Mouse (Mus musculus): ENCODE data around the gene Myo3b. TPM values are rescaled to one million over a fixed set of nuclear protein-coding genes. Genes with fewer than 3 reads are reported as not detected.

Myo3b gene
- polyA plus RNA-seq, 1 experiment from 2014 or later, result not detected

GRCm38 (mm10) chr2:70137226-70137998, 98.5 kb downstream of the Myo3b start:
- no peak overlapping the region for H3K4me3 ChIP-seq (ENCODE audit: low read depth, low read length)
- no peak overlapping the region for H3K9ac ChIP-seq (ENCODE audit: low read depth, low read length)
- no peak for ATAC-seq
- no peak overlapping the region for H3K27ac ChIP-seq (ENCODE audit: low read depth, low read length)
- H3K27me3 ChIP-seq (replicated peaks; ENCODE audit: control insufficient read depth, insufficient read depth, low read length), result no peaks in the 10 kb centered on the region
- H3K4me1 ChIP-seq (replicated peaks; ENCODE audit: control insufficient read depth, insufficient read depth, low read length), result no peaks in the 10 kb centered on the region
- H3K4me2 ChIP-seq (replicated peaks; ENCODE audit: low read depth), result no peak overlapping the region
- 88% methylated on average over 4 of the region's 4 CpGs for WGBS
- H3K36me3 ChIP-seq (ENCODE audit: control insufficient read depth, insufficient read depth), result no peaks in the 10 kb centered on the region
- no peak for TF ChIP-seq CTCF (IDR thresholded peaks at IDR 0.05; ENCODE audit: low read depth)
- H3K9me3 ChIP-seq (ENCODE audit: control insufficient read depth), result no peaks in the 10 kb centered on the region

GRCm38 (mm10) chr2:70143543-70144188, 104.7 kb downstream of the Myo3b start:
- H3K4me2 ChIP-seq (replicated peaks; ENCODE audit: low read depth), result no peak overlapping the region
- H3K36me3 ChIP-seq (ENCODE audit: control insufficient read depth, insufficient read depth), result no peaks in the 10 kb centered on the region
- H3K4me3 ChIP-seq (ENCODE audit: low read depth, low read length), result no peak overlapping the region
- no peaks in the 10 kb centered on the region for H3K27me3 ChIP-seq (replicated peaks; ENCODE audit: control insufficient read depth, insufficient read depth, low read length)
- 94% methylated on average over 4 of the region's 4 CpGs for WGBS
- no peak for ATAC-seq
- H3K27ac ChIP-seq (ENCODE audit: low read depth, low read length), result no peak overlapping the region
- TF ChIP-seq CTCF (IDR thresholded peaks at IDR 0.05; ENCODE audit: low read depth), result no peak
- no peak overlapping the region for H3K9ac ChIP-seq (ENCODE audit: low read depth, low read length)
- no peaks in the 10 kb centered on the region for H3K4me1 ChIP-seq (replicated peaks; ENCODE audit: control insufficient read depth, insufficient read depth, low read length)
- no peaks in the 10 kb centered on the region for H3K9me3 ChIP-seq (ENCODE audit: control insufficient read depth)

GRCm38 (mm10) chr2:70146993-70147581, 108.2 kb downstream of the Myo3b start:
- ATAC-seq, result no peak
- H3K27ac ChIP-seq (ENCODE audit: low read depth, low read length), result no peak overlapping the region
- no peaks in the 10 kb centered on the region for H3K4me1 ChIP-seq (replicated peaks; ENCODE audit: control insufficient read depth, insufficient read depth, low read length)
- H3K4me3 ChIP-seq (ENCODE audit: low read depth, low read length), result no peak overlapping the region
- no peaks in the 10 kb centered on the region for H3K36me3 ChIP-seq (ENCODE audit: control insufficient read depth, insufficient read depth)
- no peak overlapping the region for H3K4me2 ChIP-seq (replicated peaks; ENCODE audit: low read depth)
- 49% methylated on average over 12 of the region's 12 CpGs for WGBS
- no peaks in the 10 kb centered on the region for H3K27me3 ChIP-seq (replicated peaks; ENCODE audit: control insufficient read depth, insufficient read depth, low read length)
- no peak overlapping the region for H3K9ac ChIP-seq (ENCODE audit: low read depth, low read length)
- TF ChIP-seq CTCF (IDR thresholded peaks at IDR 0.05; ENCODE audit: low read depth), result peak; percentile 48
- H3K9me3 ChIP-seq (ENCODE audit: control insufficient read depth), result no peaks in the 10 kb centered on the region

GRCm38 (mm10) chr2:70148821-70149510, 110.0 kb downstream of the Myo3b start:
- ATAC-seq, result no peak
- no peaks in the 10 kb centered on the region for H3K36me3 ChIP-seq (ENCODE audit: control insufficient read depth, insufficient read depth)
- no peak overlapping the region for H3K9ac ChIP-seq (ENCODE audit: low read depth, low read length)
- no peaks in the 10 kb centered on the region for H3K4me1 ChIP-seq (replicated peaks; ENCODE audit: control insufficient read depth, insufficient read depth, low read length)
- no peak overlapping the region for H3K4me2 ChIP-seq (replicated peaks; ENCODE audit: low read depth)
- 61% methylated on average over 13 of the region's 13 CpGs for WGBS
- H3K4me3 ChIP-seq (ENCODE audit: low read depth, low read length), result no peak overlapping the region
- TF ChIP-seq CTCF (IDR thresholded peaks at IDR 0.05; ENCODE audit: low read depth), result no peak
- H3K9me3 ChIP-seq (ENCODE audit: control insufficient read depth), result no peaks in the 10 kb centered on the region
- H3K27ac ChIP-seq (ENCODE audit: low read depth, low read length), result no peak overlapping the region
- H3K27me3 ChIP-seq (replicated peaks; ENCODE audit: control insufficient read depth, insufficient read depth, low read length), result no peaks in the 10 kb centered on the region

GRCm38 (mm10) chr2:70150399-70151035, 111.6 kb downstream of the Myo3b start:
- TF ChIP-seq CTCF (IDR thresholded peaks at IDR 0.05; ENCODE audit: low read depth), result no peak

More at GRCm38 (mm10) chr2:70150399-70151035, 111.6 kb downstream of the Myo3b start:
- no peak overlapping the region for H3K9ac ChIP-seq (ENCODE audit: low read depth, low read length)
- no peaks in the 10 kb centered on the region for H3K27me3 ChIP-seq (replicated peaks; ENCODE audit: control insufficient read depth, insufficient read depth, low read length)
- WGBS, result 75% methylated on average over 6 of the region's 6 CpGs
- no peak for ATAC-seq
- H3K4me1 ChIP-seq (replicated peaks; ENCODE audit: control insufficient read depth, insufficient read depth, low read length), result no peaks in the 10 kb centered on the region
- no peak overlapping the region for H3K4me2 ChIP-seq (replicated peaks; ENCODE audit: low read depth)
- H3K4me3 ChIP-seq (ENCODE audit: low read depth, low read length), result no peak overlapping the region
- H3K9me3 ChIP-seq (ENCODE audit: control insufficient read depth), result no peaks in the 10 kb centered on the region
- no peaks in the 10 kb centered on the region for H3K36me3 ChIP-seq (ENCODE audit: control insufficient read depth, insufficient read depth)
- no peak overlapping the region for H3K27ac ChIP-seq (ENCODE audit: low read depth, low read length)

Measured in intestine, postnatal 0 days (tissue).